Mouse (Mus musculus) heart, adult 2 months (tissue): ENCODE data around the gene Slc22a22.

ENCODE experiments used
- CTCF ChIP-seq: fragments of 200-600 bp; IDR thresholded peaks from 2 replicates; pipeline ENCODE4 v1.8.1; 2022; ENCODE audit warnings: antibody characterized with exemption, mild to moderate bottlenecking, moderate library complexity
- POLR2A ChIP-seq: fragments of 200-500 bp; IDR thresholded peaks from 2 replicates; pipeline ENCODE4 v1.6.1; 2011; ENCODE audit warnings: mild to moderate bottlenecking, low read depth, low read length, control low read depth; ENCODE audit not compliant: insufficient read depth

GRCm38 (mm10) chr15:57522160-57522559, 44.7 kb upstream of the Slc22a22 start:
- TF ChIP-seq POLR2A (no peak), CTCF (no peak)
